Mouse (Mus musculus) gastrocnemius, adult 2 months (tissue): ENCODE data around the gene Lcn5. TPM values are rescaled to one million over a fixed set of nuclear protein-coding genes. Genes with fewer than 3 reads are reported as not detected.

Source experiments
- DNase-seq: peaks from one replicate; pipeline ENCODE4 v3.0.0; 2022
- H3K27ac ChIP-seq: fragments of 200-600 bp; 2 replicates; pipeline ENCODE4 v1.8.1; 2022; ENCODE audit warnings: mild to moderate bottlenecking
- H3K4me3 ChIP-seq: fragments of 200-600 bp; 2 replicates; pipeline ENCODE4 v1.8.1; 2022; ENCODE audit warnings: mild to moderate bottlenecking, moderate library complexity
- CTCF ChIP-seq: fragments of 200-600 bp; IDR thresholded peaks from 2 replicates; pipeline ENCODE4 v1.8.1; 2022; ENCODE audit warnings: antibody characterized with exemption, mild to moderate bottlenecking, moderate library complexity
- intact Hi-C: fragments of 180-260 bp; cut with DNase I; formaldehyde crosslinking; loops from one replicate; pipeline ENCODE4 v1.15.1; 2025
- long read RNA-seq, 2 experiments: library from polyadenylated mRNA; stranded (forward); transcript quantifications; one replicate each; pipeline ENCODE4 v2.0.0; 2021
- total RNA-seq, 2 experiments: library from RNA; stranded (reverse); gene quantifications; 2 replicates each; pipeline ENCODE4 v1.2.3; 2021

Gene Lcn5
- not detected for total RNA-seq
- long read RNA-seq, experiment 1, result 0 reads
- long read RNA-seq, experiment 2, result 0 reads

- intact Hi-C loops, result loop anchor here (5.0 kb wide), 1 partner anchor 50 kb away; the partner anchor contains the start of gene Bmyc
- DNase-seq, result no peak
- peak within 1 kb of the TSS; percentile 59 for H3K27ac ChIP-seq
- TF ChIP-seq CTCF, result no peak
- no peak within 1 kb of the TSS for H3K4me3 ChIP-seq
Observed at GRCm38 (mm10) chr2:25657652-25658051, at the start of gene Lcn5. Gene Lcn5, plus strand, starts transcription at chr2:25657952.

- TF ChIP-seq CTCF, result no peak
- peak overlapping the region; percentile 93 for H3K4me3 ChIP-seq
- intact Hi-C loops, result no loop called here
- no peak for DNase-seq
- peak overlapping the region; percentile 95 for H3K27ac ChIP-seq
Observed at GRCm38 (mm10) chr2:25608671-25609070, 49.1 kb upstream of the Lcn5 start.

GRCm38 (mm10) chr2:25616398-25616797, 41.4 kb upstream of the Lcn5 start:
- Histone ChIP-seq H3K4me3 (no peak overlapping the region), H3K27ac (no peak overlapping the region)
- no peak for DNase-seq
- TF ChIP-seq CTCF, result no peak
- intact Hi-C loops, result no loop called here

- TF ChIP-seq CTCF, result no peak
- Histone ChIP-seq H3K27ac (no peak within 1 kb of the TSS), H3K4me3 (no peak within 1 kb of the TSS)
- intact Hi-C loops, result no loop called here
- no peak for DNase-seq
Observed at GRCm38 (mm10) chr2:25617578-25617977, 40.2 kb upstream of the Lcn5 start, which contains the start of gene Ccdc183. Gene Ccdc183, minus strand, starts transcription at chr2:25617678.

GRCm38 (mm10) chr2:25620386-25620785, 37.4 kb upstream of the Lcn5 start:
- no peak for TF ChIP-seq CTCF
- Histone ChIP-seq H3K27ac (no peak overlapping the region), H3K4me3 (no peak overlapping the region)
- no peak for DNase-seq
- intact Hi-C loops, result no loop called here

- no peak for DNase-seq
- no peak for TF ChIP-seq CTCF
- peak overlapping the region; percentile 83 for H3K4me3 ChIP-seq
- intact Hi-C loops, result no loop called here
- peak overlapping the region; percentile 93; the same call in 1 of the 2 replicates for H3K27ac ChIP-seq
Observed at GRCm38 (mm10) chr2:25620852-25621228, 36.9 kb upstream of the Lcn5 start.

- TF ChIP-seq CTCF, result peak; percentile 79
- Histone ChIP-seq H3K27ac (peak within 1 kb of the TSS; percentile 93), H3K4me3 (peak within 1 kb of the TSS; percentile 83)
- intact Hi-C loops, result no loop called here
- peak; percentile 94 for DNase-seq
Observed at GRCm38 (mm10) chr2:25621229-25622200, 36.2 kb upstream of the Lcn5 start, which contains the start of gene Tmem141. Gene Tmem141, minus strand, starts transcription at chr2:25622005.

GRCm38 (mm10) chr2:25625986-25626385, 31.8 kb upstream of the Lcn5 start:
- intact Hi-C loops, result no loop called here
- no peak for DNase-seq
- no peak for TF ChIP-seq CTCF
- Histone ChIP-seq H3K4me3 (no peak overlapping the region), H3K27ac (no peak overlapping the region)

- no peak for DNase-seq
- intact Hi-C loops, result no loop called here
- Histone ChIP-seq H3K4me3 (peak within 1 kb of the TSS; percentile 32), H3K27ac (peak within 1 kb of the TSS; percentile 35; the same call in 1 of the 2 replicates)
- TF ChIP-seq CTCF, result no peak
Observed at GRCm38 (mm10) chr2:25627811-25628210, 29.9 kb upstream of the Lcn5 start, which contains the start of gene Fcna. Gene Fcna, minus strand, starts transcription at chr2:25628030.

- intact Hi-C loops, result no loop called here
- no peak overlapping the region for H3K4me3 ChIP-seq
- no peak for DNase-seq
- H3K27ac ChIP-seq, result no peak overlapping the region
- no peak for TF ChIP-seq CTCF
Observed at GRCm38 (mm10) chr2:25628738-25629137, 29.0 kb upstream of the Lcn5 start.

GRCm38 (mm10) chr2:25633616-25634015, 24.1 kb upstream of the Lcn5 start:
- intact Hi-C loops, result no loop called here
- H3K27ac ChIP-seq, result no peak overlapping the region
- no peak for TF ChIP-seq CTCF
- no peak overlapping the region for H3K4me3 ChIP-seq
- DNase-seq, result no peak

- intact Hi-C loops, result no loop called here
- no peak for DNase-seq
- Histone ChIP-seq H3K27ac (no peak overlapping the region), H3K4me3 (no peak overlapping the region)
- TF ChIP-seq CTCF, result peak; percentile 57
Observed at GRCm38 (mm10) chr2:25634046-25634445, 23.7 kb upstream of the Lcn5 start.

GRCm38 (mm10) chr2:25639890-25640289, 17.9 kb upstream of the Lcn5 start:
- Histone ChIP-seq H3K27ac (no peak overlapping the region), H3K4me3 (no peak overlapping the region)
- intact Hi-C loops, result no loop called here
- DNase-seq, result peak; percentile 56
- TF ChIP-seq CTCF, result peak; percentile 67

- no peak for TF ChIP-seq CTCF
- Histone ChIP-seq H3K27ac (no peak within 1 kb of the TSS), H3K4me3 (no peak within 1 kb of the TSS)
- no peak for DNase-seq
- intact Hi-C loops, result no loop called here
Observed at GRCm38 (mm10) chr2:25652902-25653301, 4.8 kb upstream of the Lcn5 start, which contains the start of gene Lcn8. Gene Lcn8, plus strand, starts transcription at chr2:25653120.
